Mouse (Mus musculus) heart, adult 11 months (tissue): ENCODE results near the gene Slx1b.

Experiments
- DNase-seq: peaks from one replicate; pipeline ENCODE4 v3.0.0; 2022

Gene Slx1b

GRCm38 (mm10) chr7:126672111-126672510, 23.5 kb downstream of the Slx1b start:
- peak; percentile 92 for DNase-seq

- DNase-seq = no peak
Measured at GRCm38 (mm10) chr7:126670152-126670551, 25.4 kb downstream of the Slx1b start.

- DNase-seq = peak; percentile 93
Measured at GRCm38 (mm10) chr7:126668452-126668851, 27.1 kb downstream of the Slx1b start.

GRCm38 (mm10) chr7:126667495-126668090, 28.0 kb downstream of the Slx1b start:
- DNase-seq = peak; percentile 80

GRCm38 (mm10) chr7:126665269-126665668, 30.3 kb downstream of the Slx1b start:
- DNase-seq = no peak

GRCm38 (mm10) chr7:126663646-126664045, 31.9 kb downstream of the Slx1b start:
- DNase-seq = no peak

- no peak for DNase-seq
Measured at GRCm38 (mm10) chr7:126659771-126660170, 35.8 kb downstream of the Slx1b start.

GRCm38 (mm10) chr7:126657522-126657921, 38.1 kb downstream of the Slx1b start:
- no peak for DNase-seq

GRCm38 (mm10) chr7:126655695-126656094, 39.9 kb downstream of the Slx1b start:
- DNase-seq = peak; percentile 91

- no peak for DNase-seq
Measured at GRCm38 (mm10) chr7:126653991-126654390, 41.6 kb downstream of the Slx1b start.

GRCm38 (mm10) chr7:126650852-126651251, 44.7 kb downstream of the Slx1b start:
- DNase-seq = no peak

GRCm38 (mm10) chr7:126649231-126650051, 46.1 kb downstream of the Slx1b start, which contains the start of gene Sgf29:
Sgf29 (plus strand) TSS chr7:126649309.
- peak; percentile 99 for DNase-seq

- DNase-seq = no peak
Measured at GRCm38 (mm10) chr7:126648486-126648885, 47.1 kb downstream of the Slx1b start.

GRCm38 (mm10) chr7:126645708-126646107, 49.9 kb downstream of the Slx1b start:
- peak; percentile 95 for DNase-seq

- no peak for DNase-seq
Measured at GRCm38 (mm10) chr7:126644914-126645313, 50.7 kb downstream of the Slx1b start.

GRCm38 (mm10) chr7:126644345-126644744, 51.2 kb downstream of the Slx1b start:
- DNase-seq = peak; percentile 82

GRCm38 (mm10) chr7:126643244-126643617, 52.4 kb downstream of the Slx1b start:
- DNase-seq = peak; percentile 90

GRCm38 (mm10) chr7:126642545-126643243, 52.9 kb downstream of the Slx1b start:
- no peak for DNase-seq
